Mouse (Mus musculus) brain, adult 10 weeks (tissue): ENCODE data around the gene Osbpl9. TPM values are rescaled to one million over a fixed set of nuclear protein-coding genes. Genes with fewer than 3 reads are reported as not detected.

Source experiments
- polyA plus RNA-seq: library from polyadenylated mRNA; stranded (reverse); fragments of 350-450 nt; fragmentation: Illumina TruSeq; extraction: RNeasy Lipid Tissue Mini Kit (QIAGEN cat#74804); gene quantifications from one replicate; pipeline ENCODE4 v1.2.3, GENCODE M21; 2015; ENCODE audit warnings: low read depth, low replicate concordance

The Osbpl9 gene
- 53.2 TPM for polyA plus RNA-seq

DNA sequence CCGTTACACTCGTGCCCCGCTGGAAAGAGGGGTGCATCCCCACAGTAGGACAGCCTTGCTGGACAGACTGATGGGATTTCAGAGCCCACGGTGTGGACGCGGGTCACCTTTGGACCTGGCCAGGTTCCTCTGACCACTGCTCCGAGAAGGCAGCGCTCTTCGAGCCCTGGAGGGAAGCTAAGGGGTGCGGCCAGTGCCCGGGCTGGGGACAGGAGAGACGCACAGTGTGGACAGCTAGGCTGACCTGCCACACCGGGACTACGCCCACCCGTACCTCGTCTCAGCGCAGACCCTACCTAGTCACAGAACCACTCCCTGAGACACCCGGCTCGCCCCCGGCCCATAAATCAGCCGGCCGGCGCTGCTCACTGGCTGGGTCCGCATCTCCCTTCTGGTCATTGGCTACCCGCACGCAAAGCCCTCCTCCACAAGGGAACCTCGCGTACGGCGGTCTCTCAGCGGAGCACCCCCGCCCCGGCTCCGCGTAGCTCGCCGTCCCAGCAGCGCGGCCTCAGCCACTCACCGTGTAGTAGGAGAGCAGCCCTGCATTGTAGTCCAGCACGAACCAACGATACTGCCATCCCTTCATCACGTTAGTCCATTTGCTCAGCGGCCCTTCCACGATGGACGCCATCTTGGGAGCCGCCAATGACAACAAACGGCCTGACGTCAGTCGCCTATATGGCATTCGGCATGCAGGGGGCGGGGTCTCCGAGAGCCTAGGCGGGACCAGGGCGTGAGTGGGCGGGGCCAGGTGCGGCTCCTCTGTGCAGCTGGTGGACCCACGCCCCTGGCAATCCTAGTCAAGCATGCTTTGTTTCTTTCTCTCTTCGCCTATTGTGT, at the start of gene Osbpl9:
Gene Osbpl9, minus strand, starts transcription at position 691 of the 843 bp plus-strand sequence.

DNA sequence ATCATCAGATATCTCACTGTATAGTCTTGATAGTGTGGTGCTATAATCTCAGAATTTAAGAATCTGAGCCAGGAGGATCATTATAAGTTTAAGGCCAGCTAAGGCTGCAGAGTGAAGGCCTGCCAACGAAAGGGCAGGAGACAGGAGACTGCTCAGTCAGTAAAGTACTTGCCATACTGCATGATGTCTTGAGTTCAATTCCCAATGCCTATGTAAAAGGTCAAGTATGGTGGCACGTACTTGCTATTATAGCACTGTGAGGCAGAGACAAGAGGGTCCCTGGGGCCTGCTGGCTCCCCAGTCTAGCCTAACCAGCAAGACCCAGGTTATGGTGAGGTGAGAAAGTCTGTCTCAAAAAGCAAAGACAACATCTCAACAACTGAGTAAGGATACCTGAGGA, 32.1 kb upstream of the Osbpl9 start, which contains the start of gene Calr4:
Gene Calr4, plus strand, starts transcription at position 301 of the 400 bp plus-strand sequence.

Other genes with a start within 250 kb of the Osbpl9 start
- 97.6 TPM for gene Nrd1, start 201.6 kb downstream of the Osbpl9 start, polyA plus RNA-seq
- gene Calr4, start 32.2 kb upstream of the Osbpl9 start, polyA plus RNA-seq, result 0.54 TPM
- 229 TPM for gene Eps15, start 78.0 kb upstream of the Osbpl9 start, polyA plus RNA-seq
- gene Ttc39a, start 204.4 kb upstream of the Osbpl9 start, polyA plus RNA-seq, result 5.4 TPM